Mouse (Mus musculus): Measurements from ENCODE around the gene Olfr1371.
"Not testable (repeated sequence)": the region's sequence is repeated elsewhere in the genome, so short reads cannot be mapped to it uniquely, and the experiment has no call there.

The Olfr1371 gene

GRCm38 (mm10) chr11:52228722-52229448 is 15.1 kb upstream of the Olfr1371 start:
- in situ Hi-C loops (cut with MboI; ENCODE audit: low pct_unique_long_range_greater_than_20kb in 1 of 2, low sequenced_read_pairs in 2 of 2, unreplicated experiment in 1 of 2) = loop anchor here (10.0 kb wide), 1 partner anchor 116 kb away; no protein-coding TSS in a partner anchor

GRCm38 (mm10) chr11:52227466-52228226 is 13.9 kb upstream of the Olfr1371 start:
- in situ Hi-C loops (cut with MboI; ENCODE audit: low pct_unique_long_range_greater_than_20kb in 1 of 2, low sequenced_read_pairs in 2 of 2, unreplicated experiment in 1 of 2) = loop anchor here (10.0 kb wide), 1 partner anchor 117 kb away; no protein-coding TSS in a partner anchor

GRCm38 (mm10) chr11:52227053-52227452 is 13.3 kb upstream of the Olfr1371 start:
- in situ Hi-C loops (cut with MboI; ENCODE audit: low pct_unique_long_range_greater_than_20kb in 1 of 2, low sequenced_read_pairs in 2 of 2, unreplicated experiment in 1 of 2) = loop anchor here (10.0 kb wide), 1 partner anchor 118 kb away; no protein-coding TSS in a partner anchor

- in situ Hi-C loops (cut with MboI; ENCODE audit: low pct_unique_long_range_greater_than_20kb in 1 of 2, low sequenced_read_pairs in 2 of 2, unreplicated experiment in 1 of 2) = loop anchor here (10.0 kb wide), 1 partner anchor 119 kb away; no protein-coding TSS in a partner anchor
These were observed 12.3 kb upstream of the Olfr1371 start for GRCm38 (mm10) chr11:52225986-52226599.

DNA sequence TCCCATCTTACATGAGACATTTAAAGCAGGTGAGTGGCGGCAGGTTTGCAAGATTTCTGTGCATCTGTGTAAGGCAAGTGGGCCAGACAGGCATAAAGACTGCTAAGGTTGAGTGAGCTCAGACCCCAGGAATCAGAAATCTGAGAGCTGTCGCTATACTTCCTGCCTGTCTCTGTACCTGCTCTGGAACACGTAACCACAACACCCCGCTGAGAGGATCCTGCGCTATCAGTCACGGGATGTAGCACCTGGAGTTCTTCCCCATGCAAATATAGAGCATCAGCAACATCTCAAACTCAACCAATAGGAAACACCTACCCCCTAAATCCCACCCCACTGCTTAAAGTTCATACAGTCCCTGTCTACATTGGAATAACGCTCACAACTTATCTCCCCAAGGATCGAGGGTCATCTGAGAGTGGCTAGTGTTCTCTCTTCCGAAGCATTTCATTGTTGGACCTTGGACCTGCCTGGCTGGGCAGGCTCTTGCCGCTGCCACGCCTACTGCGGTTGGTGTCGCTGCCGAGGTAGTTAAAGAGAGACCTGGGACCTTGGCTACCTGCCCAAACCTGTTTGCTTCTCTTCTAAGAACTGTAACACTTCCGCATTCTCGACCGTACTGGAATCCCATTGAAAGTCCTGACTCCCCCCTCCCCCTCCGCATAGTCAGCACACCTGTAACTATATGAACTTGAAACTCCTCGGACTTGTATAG is 10.3 kb upstream of the Olfr1371 start:
- in situ Hi-C loops (cut with MboI; ENCODE audit: low pct_unique_long_range_greater_than_20kb in 1 of 2, low sequenced_read_pairs in 2 of 2, unreplicated experiment in 1 of 2) = loop anchor here (10.0 kb wide), 1 partner anchor 121 kb away; no protein-coding TSS in a partner anchor

DNA sequence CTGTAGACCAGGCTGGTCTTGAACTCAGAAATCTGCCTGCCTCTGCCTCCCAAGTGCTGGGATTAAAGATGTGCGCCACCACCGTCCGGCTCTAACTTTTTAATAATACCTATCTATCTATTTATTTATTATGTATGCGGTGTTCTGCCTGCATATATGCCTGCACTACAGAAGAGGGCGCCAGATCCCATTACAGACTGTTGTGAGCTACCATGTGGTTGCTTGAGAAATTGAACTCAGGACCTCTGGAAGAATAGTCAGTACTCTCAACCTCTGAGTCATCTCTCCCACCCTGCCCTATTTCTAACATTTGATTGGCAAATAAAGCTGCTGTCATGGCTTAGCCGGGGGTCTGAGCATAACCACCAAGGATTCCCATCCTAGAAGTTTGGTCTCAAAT is 9.1 kb upstream of the Olfr1371 start:
- in situ Hi-C loops (cut with MboI; ENCODE audit: low pct_unique_long_range_greater_than_20kb in 1 of 2, low sequenced_read_pairs in 2 of 2, unreplicated experiment in 1 of 2) = loop anchor here (10.0 kb wide), 1 partner anchor 122 kb away; no protein-coding TSS in a partner anchor

- in situ Hi-C loops (cut with MboI; ENCODE audit: low pct_unique_long_range_greater_than_20kb in 1 of 2, low sequenced_read_pairs in 2 of 2, unreplicated experiment in 1 of 2) = loop anchor here (10.0 kb wide), 1 partner anchor 123 kb away; no protein-coding TSS in a partner anchor
These were observed 8.1 kb upstream of the Olfr1371 start for GRCm38 (mm10) chr11:52221921-52222320.

DNA sequence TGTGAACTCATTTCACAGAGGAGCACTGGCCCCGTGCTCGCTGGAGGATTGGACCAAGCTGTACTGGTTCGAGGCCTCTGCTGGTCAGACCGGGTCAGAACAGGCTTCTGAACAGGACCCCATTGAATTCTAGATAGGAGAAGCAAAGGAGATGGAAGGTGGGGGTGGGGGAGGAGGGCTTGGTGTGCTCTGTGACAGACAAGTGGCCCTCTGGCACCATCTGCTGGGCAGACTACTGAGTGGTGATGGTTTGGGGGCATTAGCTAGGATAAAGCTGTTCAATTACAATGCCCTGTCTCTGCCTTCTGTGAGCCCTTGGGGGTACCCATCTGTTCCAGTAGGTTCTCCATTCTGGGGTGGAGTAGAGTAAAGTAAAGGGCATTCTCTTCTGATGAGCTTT is 6.5 kb upstream of the Olfr1371 start:
- in situ Hi-C loops (cut with MboI; ENCODE audit: low pct_unique_long_range_greater_than_20kb in 1 of 2, low sequenced_read_pairs in 2 of 2, unreplicated experiment in 1 of 2) = loop anchor here (10.0 kb wide), 1 partner anchor 125 kb away; no protein-coding TSS in a partner anchor

DNA sequence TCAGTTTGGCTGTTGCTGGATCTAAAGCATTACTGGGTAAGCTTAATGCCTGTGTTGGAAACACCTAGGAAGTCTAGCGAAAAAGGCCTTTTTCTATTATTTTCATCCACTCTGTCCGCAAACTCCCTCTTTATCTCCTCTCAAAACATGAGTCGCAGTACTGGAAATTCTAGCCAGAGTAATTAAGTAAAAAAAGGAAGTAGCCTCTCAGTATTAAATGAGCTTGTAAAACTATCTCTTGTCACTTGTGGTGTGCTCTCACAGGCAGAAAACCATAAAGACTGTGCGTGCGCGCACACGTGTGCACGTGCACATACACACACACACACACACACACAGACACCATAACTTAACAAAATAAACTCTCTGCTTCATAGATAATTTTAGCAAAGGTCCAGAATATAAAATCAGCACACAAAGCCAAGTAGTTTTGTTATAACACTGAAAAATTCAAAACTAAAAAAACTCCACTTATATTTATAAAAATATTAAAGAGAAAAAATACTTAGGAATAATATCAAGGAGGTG is 17.2 kb downstream of the Olfr1371 start:
- in situ Hi-C loops (cut with MboI; ENCODE audit: low pct_unique_long_range_greater_than_20kb in 1 of 2, low sequenced_read_pairs in 2 of 2, unreplicated experiment in 1 of 2) = not testable (repeated sequence)

- in situ Hi-C loops (cut with MboI; ENCODE audit: low pct_unique_long_range_greater_than_20kb in 1 of 2, low sequenced_read_pairs in 2 of 2, unreplicated experiment in 1 of 2) = not testable (repeated sequence)
These were observed 33.1 kb downstream of the Olfr1371 start for GRCm38 (mm10) chr11:52180651-52181050.

- in situ Hi-C loops (cut with MboI; ENCODE audit: low pct_unique_long_range_greater_than_20kb in 1 of 2, low sequenced_read_pairs in 2 of 2, unreplicated experiment in 1 of 2) = not testable (repeated sequence)
These were observed 33.9 kb downstream of the Olfr1371 start for GRCm38 (mm10) chr11:52179897-52180296.

- in situ Hi-C loops (cut with MboI; ENCODE audit: low pct_unique_long_range_greater_than_20kb in 1 of 2, low sequenced_read_pairs in 2 of 2, unreplicated experiment in 1 of 2) = no loop called here
These were observed 45.3 kb downstream of the Olfr1371 start for GRCm38 (mm10) chr11:52168461-52168860.

DNA sequence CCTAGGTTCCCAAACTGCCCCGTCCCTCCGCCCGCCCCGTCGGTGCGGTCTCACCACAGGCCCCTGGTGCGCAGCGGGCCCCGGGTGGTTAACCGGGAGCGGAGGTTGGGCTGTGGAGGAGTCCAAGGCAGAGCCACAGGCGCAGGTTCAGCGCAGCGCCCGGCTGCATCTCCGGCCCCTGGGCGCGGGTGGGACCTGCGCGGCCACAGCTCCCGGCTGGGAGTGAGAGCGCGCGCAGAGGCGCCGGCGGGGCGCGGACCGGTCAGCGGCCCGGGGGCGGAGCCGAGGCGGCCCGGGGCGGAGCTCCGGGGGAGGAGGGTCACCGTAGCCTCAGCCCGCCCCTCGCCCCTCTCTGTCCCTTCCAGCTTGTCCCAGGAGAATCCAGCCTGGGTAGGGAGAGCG is 45.9 kb downstream of the Olfr1371 start:
- in situ Hi-C loops (cut with MboI; ENCODE audit: low pct_unique_long_range_greater_than_20kb in 1 of 2, low sequenced_read_pairs in 2 of 2, unreplicated experiment in 1 of 2) = not testable (repeated sequence)

- in situ Hi-C loops (cut with MboI; ENCODE audit: low pct_unique_long_range_greater_than_20kb in 1 of 2, low sequenced_read_pairs in 2 of 2, unreplicated experiment in 1 of 2) = no loop called here
These were observed 46.7 kb downstream of the Olfr1371 start for GRCm38 (mm10) chr11:52167126-52167525.

DNA sequence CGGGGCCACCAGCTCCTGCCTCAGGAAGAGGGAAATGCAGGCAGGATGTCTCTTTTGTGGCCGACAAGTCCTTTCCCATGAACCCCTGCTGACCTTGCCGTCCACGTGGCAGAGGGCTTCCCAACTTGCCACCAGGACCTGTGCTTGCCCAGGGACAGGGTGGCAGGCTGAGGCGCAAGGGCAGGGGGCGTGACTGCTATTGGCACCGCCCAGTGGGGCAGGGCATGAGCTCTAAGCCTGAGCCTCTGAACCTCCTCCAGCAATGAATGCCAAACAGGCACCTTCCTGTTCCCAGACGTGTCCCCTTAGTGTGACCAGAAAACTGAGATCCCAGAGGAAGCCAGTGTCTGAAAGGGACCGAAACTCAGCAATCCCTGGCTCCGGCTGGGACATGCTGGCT is 49.9 kb downstream of the Olfr1371 start:
- in situ Hi-C loops (cut with MboI; ENCODE audit: low pct_unique_long_range_greater_than_20kb in 1 of 2, low sequenced_read_pairs in 2 of 2, unreplicated experiment in 1 of 2) = no loop called here
